Mouse (Mus musculus) gastrocnemius, adult 18-20 months (tissue): ENCODE data around the gene Defa21. TPM values are rescaled to one million over a fixed set of nuclear protein-coding genes. Genes with fewer than 3 reads are reported as not detected.
"Not testable (repeated sequence)": the region's sequence is repeated elsewhere in the genome, so short reads cannot be mapped to it uniquely, and the experiment has no call there.

Experiments used
- DNase-seq: peaks from one replicate; pipeline ENCODE4 v3.0.0; 2021; ENCODE audit warnings: low spot score
- long read RNA-seq, 2 experiments: library from polyadenylated mRNA; stranded (forward); transcript quantifications; one replicate each; pipeline ENCODE4 v2.0.0; 2021
- total RNA-seq, 2 experiments: library from RNA; stranded (reverse); gene quantifications; 2 replicates each; pipeline ENCODE4 v1.2.3; 2021

Defa21 gene
- not detected for total RNA-seq
- long read RNA-seq, experiment 1, result 0 reads
- long read RNA-seq, experiment 2, result 0 reads

GRCm38 (mm10) chr8:21025245-21025644 lies at the start of gene Defa21:
Gene Defa21, plus strand, starts transcription at chr8:21025545.
- not testable (repeated sequence) for DNase-seq

- DNase-seq, result no peak
Observed at GRCm38 (mm10) chr8:20979846-20980245, 45.5 kb upstream of the Defa21 start.

GRCm38 (mm10) chr8:20994042-20994441 lies 31.3 kb upstream of the Defa21 start:
- DNase-seq, result not testable (repeated sequence)

- DNase-seq, result no peak
Observed at GRCm38 (mm10) chr8:20996776-20997175, 28.6 kb upstream of the Defa21 start.

GRCm38 (mm10) chr8:20997291-20997690 lies 28.1 kb upstream of the Defa21 start:
- DNase-seq, result no peak

- DNase-seq, result no peak
Observed at GRCm38 (mm10) chr8:21001171-21001570, 24.2 kb upstream of the Defa21 start.

GRCm38 (mm10) chr8:21006801-21007200 lies 18.5 kb upstream of the Defa21 start:
- DNase-seq, result no peak

- not testable (repeated sequence) for DNase-seq
Observed at GRCm38 (mm10) chr8:21008578-21008977, 16.8 kb upstream of the Defa21 start.

- not testable (repeated sequence) for DNase-seq
Observed at GRCm38 (mm10) chr8:21010548-21010947, 14.8 kb upstream of the Defa21 start.

GRCm38 (mm10) chr8:21054747-21055146 lies 29.4 kb downstream of the Defa21 start, which contains the start of gene Defa23:
Gene Defa23, plus strand, starts transcription at chr8:21055047.
- DNase-seq, result not testable (repeated sequence)

- DNase-seq, result not testable (repeated sequence)
Observed at GRCm38 (mm10) chr8:21064738-21065137, 39.4 kb downstream of the Defa21 start, which contains the start of gene Defa35. Gene Defa35, plus strand, starts transcription at chr8:21065038.

Other genes with a start within 250 kb of the Defa21 start
- not detected for gene Defb33, start 132.9 kb upstream of the Defa21 start, total RNA-seq
- not detected for gene Gm15056, start 122.9 kb upstream of the Defa21 start, total RNA-seq
- not detected for gene Gm6040, start 103.5 kb upstream of the Defa21 start, total RNA-seq
- not detected for gene AY761185, start 80.8 kb upstream of the Defa21 start, total RNA-seq
- gene Defa23, start 29.5 kb downstream of the Defa21 start, total RNA-seq, result not detected
- gene Defa35, start 39.5 kb downstream of the Defa21 start, total RNA-seq, result not detected
- gene Defa25, start 58.9 kb downstream of the Defa21 start, total RNA-seq, result not detected
- gene Gm14851, start 70.5 kb downstream of the Defa21 start, total RNA-seq, result not detected
- gene Defa30, start 109.1 kb downstream of the Defa21 start, total RNA-seq, result not detected
- not detected for gene Defa22, start 136.7 kb downstream of the Defa21 start, total RNA-seq
- not detected for gene Defa31, start 166.1 kb downstream of the Defa21 start, total RNA-seq
- gene Gm15293, start 176.0 kb downstream of the Defa21 start, total RNA-seq, result not detected
- gene Gm15292, start 224.2 kb downstream of the Defa21 start, total RNA-seq, result not detected